ENCODE assay signal across 8 mouse cellular contexts in genomic region chr17:87671890-87672660, GRCm38 (mm10). TPM values are rescaled to one million over a fixed set of nuclear protein-coding genes. Genes with fewer than 3 reads are reported as not detected.
A peak's percentile ranks its signal among the peaks of the same experiment; 100 is the strongest.
DNase-seq lines count a peak whose midpoint lies in the region; ATAC-seq and TF ChIP-seq lines count a peak whose summit lies in the region.

Msh2 (plus strand) TSS chr17:87672330.

- peak within 1 kb of the TSS; percentile 23 for H3K27ac ChIP-seq in bone marrow, adult 2 months (ENCODE audit: control insufficient read depth, insufficient read depth, low read depth, low read length, poor library complexity)
- peak within 1 kb of the TSS; percentile 67 for H3K27ac ChIP-seq in embryonic facial prominence, embryonic 15.5 days (replicated peaks)
- H3K27ac ChIP-seq in limb, embryonic 14.5 days (replicated peaks; ENCODE audit: low read depth, low read length) = peak within 1 kb of the TSS; percentile 71
- peak within 1 kb of the TSS; percentile 67 for H3K27ac ChIP-seq in midbrain, postnatal 0 days (ENCODE audit: low read depth, low read length)

- peak within 1 kb of the TSS; percentile 62 for H3K4me2 ChIP-seq in embryonic facial prominence, embryonic 15.5 days (replicated peaks)
- H3K4me2 ChIP-seq in limb, embryonic 14.5 days (replicated peaks; ENCODE audit: low read depth, low read length, severe bottlenecking) = peak within 1 kb of the TSS; percentile 55
- peak within 1 kb of the TSS; percentile 78 for H3K4me2 ChIP-seq in midbrain, postnatal 0 days (ENCODE audit: low read depth, low read length, poor library complexity, severe bottlenecking)

- H3K36me3 ChIP-seq in embryonic facial prominence, embryonic 15.5 days = no peaks in the 10 kb centered on the region
- no peaks in the 10 kb centered on the region for H3K36me3 ChIP-seq in limb, embryonic 14.5 days (ENCODE audit: control insufficient read depth, insufficient read depth, low read length)
- no peaks in the 10 kb centered on the region for H3K36me3 ChIP-seq in midbrain, postnatal 0 days (ENCODE audit: insufficient read depth, low read length)

- no peaks in the 10 kb centered on the region for H3K27me3 ChIP-seq in embryonic facial prominence, embryonic 15.5 days
- H3K27me3 ChIP-seq in limb, embryonic 14.5 days (ENCODE audit: control insufficient read depth, insufficient read depth, low read length) = no peaks in the 10 kb centered on the region
- no peaks in the 10 kb centered on the region for H3K27me3 ChIP-seq in midbrain, postnatal 0 days (ENCODE audit: insufficient read depth, low read length)

- peak; percentile 99 for ATAC-seq in embryonic facial prominence, embryonic 15.5 days (ENCODE audit: insufficient number of reproducible peaks, low FRiP score, low TSS enrichment, low read depth)
- ATAC-seq in limb, embryonic 14.5 days (ENCODE audit: low FRiP score, low read depth) = peak; percentile 99
- ATAC-seq in midbrain, postnatal 0 days (ENCODE audit: low FRiP score) = peak; percentile 98

- peak within 1 kb of the TSS; percentile 90 for H3K4me3 ChIP-seq in bone marrow, adult 2 months (replicated peaks; ENCODE audit: control insufficient read depth, low read depth, low read length)
- peak within 1 kb of the TSS; percentile 73 for H3K4me3 ChIP-seq in embryonic facial prominence, embryonic 15.5 days (replicated peaks)
- H3K4me3 ChIP-seq in limb, embryonic 14.5 days (replicated peaks; ENCODE audit: low read length) = peak within 1 kb of the TSS; percentile 95
- H3K4me3 ChIP-seq in midbrain, postnatal 0 days (ENCODE audit: low read depth, low read length) = peak within 1 kb of the TSS; percentile 90

- no peaks in the 10 kb centered on the region for H3K9me3 ChIP-seq in embryonic facial prominence, embryonic 15.5 days (replicated peaks)
- no peaks in the 10 kb centered on the region for H3K9me3 ChIP-seq in limb, embryonic 14.5 days (ENCODE audit: control insufficient read depth, low read length)
- H3K9me3 ChIP-seq in midbrain, postnatal 0 days (ENCODE audit: low read length) = no peaks in the 10 kb centered on the region

- peak within 1 kb of the TSS; percentile 59 for H3K9ac ChIP-seq in embryonic facial prominence, embryonic 15.5 days
- H3K9ac ChIP-seq in limb, embryonic 14.5 days (ENCODE audit: low read depth, low read length, severe bottlenecking) = peak within 1 kb of the TSS; percentile 84
- H3K9ac ChIP-seq in midbrain, postnatal 0 days (replicated peaks; ENCODE audit: low read length, poor library complexity, severe bottlenecking) = peak within 1 kb of the TSS; percentile 75

- 2% methylated on average over 44 of the region's 44 CpGs for WGBS in bone marrow, adult 2 months
- WGBS in embryonic facial prominence, embryonic 15.5 days = under 1% methylated on average over 44 of the region's 44 CpGs
- WGBS in limb, embryonic 14.5 days = under 1% methylated on average over 44 of the region's 44 CpGs
- under 1% methylated on average over 41 of the region's 44 CpGs for WGBS in midbrain, postnatal 0 days

- no peaks in the 10 kb centered on the region for H3K4me1 ChIP-seq in bone marrow, adult 2 months (ENCODE audit: control insufficient read depth, insufficient read depth, low read length)
- peaks cover 17% of the 10 kb centered on the region for H3K4me1 ChIP-seq in embryonic facial prominence, embryonic 15.5 days
- peaks cover 10% of the 10 kb centered on the region; the same call in 1 of the 2 replicates for H3K4me1 ChIP-seq in limb, embryonic 14.5 days (ENCODE audit: control insufficient read depth, insufficient read depth, low read length)
- peaks cover 13% of the 10 kb centered on the region; the same call in 1 of the 2 replicates for H3K4me1 ChIP-seq in midbrain, postnatal 0 days (ENCODE audit: insufficient read depth, low read length)

- DNase-seq in 416B (ENCODE audit: low read depth) = peak; percentile 96
- peak; percentile 98 for DNase-seq in heart, adult 8-10 months (ENCODE audit: low spot score)
- DNase-seq in kidney, adult 9 months = peak; percentile 99
- DNase-seq in limb, embryonic 14.5 days (ENCODE audit: low spot score) = peak; percentile 100
- peak; percentile 99 for DNase-seq in midbrain, postnatal 0 days (ENCODE audit: low spot score)
- peak; percentile 94 to 95 for DNase-seq in spleen, postnatal 14 days (ENCODE audit: low spot score in 2 of 2)

- TF ChIP-seq CTCF in bone marrow, adult 2 months (IDR thresholded peaks at IDR 0.05; ENCODE audit: control insufficient read depth, insufficient read depth, low read length) = no peak
- TF ChIP-seq CTCF in midbrain, postnatal 0 days (IDR thresholded peaks at IDR 0.05) = 0 out of 2 replicates have a peak, but pooled peaks have one; percentile 13

- peak; percentile 88 for TF ChIP-seq POLR2A in bone marrow, adult 2 months (IDR thresholded peaks at IDR 0.05; ENCODE audit: borderline replicate concordance, control insufficient read depth, low read depth, low read length)
- peak; percentile 93 for TF ChIP-seq POLR2A in limb, embryonic 14.5 days (IDR thresholded peaks at IDR 0.05; ENCODE audit: borderline replicate concordance, extremely low read depth, insufficient read depth, insufficient read length)

RNA-seq across cellular contexts. Expression of gene Msh2, which starts in this region (rescaled TPM):
- 15.3 and 25.9 TPM in 2 replicates for polyA plus RNA-seq in bone marrow, adult 2 months (2011; ENCODE audit: insufficient read depth, insufficient read length, low replicate concordance, missing spikeins)
- polyA plus RNA-seq in embryonic facial prominence, embryonic 15.5 days (2015; fragmentation: Nextera tagmentation; extraction: Ambion mirVana) = 53.0 and 57.4 TPM in 2 replicates
- total RNA-seq in heart, adult 8-10 months (2022) = 10 to 100 TPM; 13.1 to 16.2 (median 14.6) TPM
- polyA plus RNA-seq in limb, embryonic 14.5 days (2012; rRNA removed) = 29.0 and 33.8 TPM in 2 replicates
- polyA plus RNA-seq in limb, embryonic 14.5 days (2014; fragmentation: Nextera tagmentation; extraction: Ambion mirVana) = 40.5 and 47.5 TPM in 2 replicates
- 26.0 and 29.7 TPM in 2 replicates for total RNA-seq in midbrain, postnatal 0 days (2014; rRNA removed)
- 41.0 and 47.1 TPM in 2 replicates for polyA plus RNA-seq in midbrain, postnatal 0 days (2015; fragmentation: Nextera tagmentation; extraction: Ambion mirVana)

Comparison
In these comparisons a context has a peak if more than half of its experiments do, and no peak if none do; other contexts are left out.
1. Peak in every context shown above with its lines: DNase-seq, ATAC-seq, H3K4me3 ChIP-seq and H3K27ac ChIP-seq.